Mouse (Mus musculus): ENCODE measurements around the gene Ahctf1.
"Not testable (repeated sequence)": the region's sequence is repeated elsewhere in the genome, so short reads cannot be mapped to it uniquely, and the experiment has no call there.

Gene Ahctf1

DNA sequence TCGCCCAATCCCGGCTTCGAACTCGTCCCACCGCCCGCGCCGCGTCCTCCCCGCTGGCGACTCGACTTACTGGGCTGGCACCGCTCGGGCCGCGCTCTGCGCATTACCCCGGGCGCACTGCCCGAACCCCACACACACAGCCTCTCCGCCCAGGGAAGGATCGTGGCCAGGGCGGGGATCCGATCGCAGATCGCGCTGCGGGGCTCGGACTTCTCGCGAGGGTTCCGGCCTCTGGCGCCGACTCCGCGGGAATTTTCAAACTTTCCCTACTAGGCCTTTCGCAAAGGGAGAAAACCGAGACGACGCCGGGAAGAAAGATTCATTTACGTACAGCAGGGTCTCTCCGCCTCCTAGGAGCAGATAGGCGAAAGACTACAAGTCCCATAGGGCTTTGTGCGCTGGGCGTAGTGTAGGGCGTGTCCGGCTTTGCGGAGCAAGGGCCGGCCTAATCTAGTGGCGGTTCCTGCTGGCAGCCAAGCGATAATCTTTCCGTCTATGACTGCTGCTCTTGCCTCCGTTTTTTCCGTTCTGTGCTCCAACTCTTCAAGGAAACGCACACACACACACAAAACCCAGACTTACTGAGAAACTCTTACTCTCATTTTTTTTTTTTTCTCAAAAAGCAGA, at the start of gene Ahctf1:
Gene Ahctf1 (minus strand): TSS at position 168 of the 627 bp plus-strand sequence.
- DNase-seq (ENCODE audit: low spot score in 2 of 2) = peak; percentile 94 to 97

DNA sequence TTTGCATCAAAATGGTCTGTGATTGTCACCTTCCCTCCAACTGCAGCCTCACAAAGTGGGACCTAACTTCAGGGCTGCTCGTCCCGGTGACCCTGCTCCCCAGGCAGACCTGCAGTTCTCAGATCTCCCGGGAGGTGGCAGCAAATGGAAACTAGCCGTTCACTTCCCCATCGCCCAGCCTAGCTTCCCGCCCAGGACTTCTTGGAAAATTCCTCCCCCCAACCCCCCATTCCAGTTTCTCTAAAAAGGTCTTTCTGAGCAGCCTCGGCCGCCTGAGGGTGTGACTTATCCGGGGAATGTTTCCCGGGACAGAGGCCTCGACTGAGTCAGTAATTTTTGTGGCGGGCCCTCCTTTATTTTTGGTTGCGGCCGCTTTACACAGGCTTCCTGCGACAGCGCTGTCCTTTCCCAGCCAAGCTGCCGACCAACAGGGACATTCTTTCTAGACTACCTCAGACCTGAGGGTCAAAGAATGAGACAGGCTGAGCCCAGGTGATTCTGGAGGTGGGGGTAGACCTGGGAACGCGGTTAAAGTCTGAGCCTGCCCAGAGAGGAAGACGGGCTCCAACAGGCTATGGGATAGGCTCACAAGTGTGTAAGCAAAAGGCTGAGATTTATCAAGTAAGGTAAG, 44.4 kb upstream of the Ahctf1 start:
- DNase-seq (ENCODE audit: low spot score in 2 of 2) = peak; percentile 89

- no peak for DNase-seq (ENCODE audit: low spot score in 2 of 2)
These were observed 43.7 kb upstream of the Ahctf1 start for GRCm38 (mm10) chr1:179847173-179847572.

- no peak for DNase-seq (ENCODE audit: low spot score in 2 of 2)
These were observed 42.5 kb upstream of the Ahctf1 start for GRCm38 (mm10) chr1:179845832-179846499.

- peak in 1 of 2 experiments; percentile 52 for DNase-seq (ENCODE audit: low spot score in 2 of 2)
These were observed 41.4 kb upstream of the Ahctf1 start for GRCm38 (mm10) chr1:179844894-179845293.

DNA sequence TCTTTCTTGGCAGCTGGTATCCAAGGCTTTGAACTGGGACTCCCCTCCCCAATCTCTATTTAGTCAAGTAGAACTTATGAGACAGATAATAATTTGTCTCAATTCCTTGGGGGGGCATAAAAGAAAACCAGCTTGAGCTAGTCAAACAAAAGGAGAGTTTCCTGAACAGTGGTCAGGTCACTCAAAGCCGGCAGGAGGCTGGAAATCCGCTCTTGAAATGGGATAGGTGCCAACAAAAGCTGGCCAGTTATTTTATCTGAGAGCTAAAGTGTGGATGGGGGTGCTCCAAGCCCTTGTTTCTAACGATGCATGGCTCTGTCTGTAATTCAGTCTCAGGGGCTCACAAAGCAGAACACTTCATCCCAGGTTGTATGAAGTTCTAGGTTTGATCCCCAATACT, 40.5 kb upstream of the Ahctf1 start:
- DNase-seq (ENCODE audit: low spot score in 2 of 2) = no peak

DNA sequence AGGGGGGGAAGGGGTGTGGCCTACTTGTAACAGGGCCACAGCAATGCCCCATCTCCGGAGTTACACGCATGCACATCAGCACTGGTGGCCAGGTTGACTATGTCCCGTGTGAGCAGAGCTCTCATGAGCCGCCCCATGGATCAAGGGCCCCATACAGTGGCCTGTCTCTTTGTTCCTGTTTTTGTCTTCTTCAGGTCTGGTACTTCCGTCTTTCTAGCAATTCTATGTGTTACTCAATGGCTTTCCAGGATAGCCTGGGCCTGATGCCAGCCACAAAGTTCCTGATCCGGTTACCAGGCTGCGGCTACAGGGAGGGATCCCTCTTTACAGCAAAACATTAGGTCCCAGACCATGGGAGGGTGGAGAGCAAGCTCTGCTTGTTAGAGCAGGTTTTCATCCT, 39.1 kb upstream of the Ahctf1 start:
- no peak for DNase-seq (ENCODE audit: low spot score in 2 of 2)

DNA sequence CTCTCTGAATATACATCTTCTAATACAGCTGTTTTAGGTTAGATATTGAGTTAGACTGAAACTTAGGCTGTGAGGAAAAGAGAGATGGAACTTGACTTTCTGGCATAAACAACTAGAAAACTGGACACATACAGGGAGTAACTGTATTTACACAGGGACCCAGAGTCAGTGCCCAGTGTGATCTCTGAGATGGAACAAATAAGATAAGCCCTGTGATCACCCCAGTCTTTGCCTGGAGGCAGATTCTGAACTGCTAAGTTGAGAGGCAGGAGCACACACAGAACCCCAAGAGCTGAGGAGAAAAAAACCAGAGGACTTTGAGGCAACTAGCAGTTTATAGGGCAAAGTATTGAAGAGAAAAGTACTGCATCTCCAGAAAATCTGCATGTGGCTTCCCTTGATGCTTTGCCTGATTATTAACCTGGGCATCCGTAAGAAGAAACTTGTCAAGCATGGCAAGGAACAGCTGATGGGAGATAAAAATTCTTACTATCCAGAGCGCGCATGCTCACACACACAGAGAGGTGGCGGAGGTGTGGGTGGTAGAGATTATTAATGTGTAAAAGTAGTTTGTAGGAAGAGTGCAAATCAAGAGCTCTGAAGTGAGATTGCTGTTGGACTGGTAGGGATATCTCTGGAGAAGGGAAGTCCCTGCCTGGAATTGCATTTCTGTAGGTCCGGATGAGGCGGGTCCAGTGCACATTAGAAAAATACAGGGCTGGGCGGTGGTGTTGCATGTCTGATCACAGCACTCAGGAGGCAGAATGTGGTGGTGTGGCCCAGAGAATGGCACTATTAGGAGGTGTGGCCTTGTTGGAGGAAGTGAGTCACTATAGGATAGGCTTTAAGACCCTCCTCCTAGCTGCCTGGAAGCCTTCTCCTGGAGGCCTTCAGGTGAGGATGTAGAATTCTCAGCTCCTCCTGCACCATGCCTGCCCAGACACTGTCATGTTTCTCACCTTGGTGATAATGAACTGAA, 33.2 kb upstream of the Ahctf1 start:
- no peak for DNase-seq (ENCODE audit: low spot score in 2 of 2)

DNA sequence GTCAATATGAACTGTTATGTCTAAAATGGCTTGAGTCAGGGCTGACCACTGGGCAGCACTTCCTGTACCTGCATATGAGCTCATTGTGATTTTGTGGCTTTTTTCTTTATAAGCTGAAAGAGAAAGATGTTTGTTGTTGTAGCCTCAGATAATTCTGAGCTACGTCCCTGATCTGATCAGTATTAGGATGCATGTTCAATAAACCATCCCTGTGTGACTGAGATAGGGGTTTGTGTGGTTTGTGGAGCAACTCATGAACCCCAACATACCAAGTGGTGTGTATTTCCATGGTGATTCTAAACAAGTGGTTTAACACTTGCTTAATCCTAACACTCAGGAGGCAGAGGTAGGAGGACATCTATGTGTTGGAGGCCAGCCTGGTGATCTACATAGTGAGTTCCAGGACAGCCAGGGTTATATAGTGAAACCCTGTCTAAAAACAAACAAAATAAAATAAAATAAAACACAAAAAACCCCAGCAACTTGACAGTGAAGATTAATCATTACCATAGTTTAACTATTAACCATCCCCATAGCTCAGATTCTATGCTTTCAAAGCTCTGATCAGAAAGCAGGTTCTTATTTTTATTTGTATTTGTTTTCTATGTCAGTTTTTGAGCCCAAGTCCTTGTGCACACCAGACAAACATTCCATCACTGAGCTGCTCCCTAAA, 32.4 kb upstream of the Ahctf1 start:
- no peak for DNase-seq (ENCODE audit: low spot score in 2 of 2)

DNA sequence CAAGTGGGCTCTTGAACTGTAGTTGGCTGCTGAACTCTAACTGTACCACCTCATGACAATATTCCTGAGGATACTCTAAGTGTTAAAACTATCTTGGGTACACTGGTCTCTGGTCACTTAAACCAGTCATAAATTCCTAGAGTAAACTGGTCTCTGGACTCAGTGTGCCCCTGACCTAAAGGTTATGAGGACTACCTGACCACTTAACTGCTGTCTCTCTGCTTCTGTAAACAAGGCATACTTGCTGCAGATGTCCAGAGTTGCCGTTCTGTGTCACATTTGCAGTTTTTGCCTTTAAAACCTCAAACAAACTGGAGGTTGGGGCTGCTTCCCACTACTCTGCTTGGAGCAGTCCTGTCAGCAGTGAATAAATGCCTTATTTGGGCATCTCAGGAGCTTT, 30.1 kb upstream of the Ahctf1 start:
- no peak for DNase-seq (ENCODE audit: low spot score in 2 of 2)

GRCm38 (mm10) chr1:179832710-179833240, 29.3 kb upstream of the Ahctf1 start:
- no peak for DNase-seq (ENCODE audit: low spot score in 2 of 2)

DNA sequence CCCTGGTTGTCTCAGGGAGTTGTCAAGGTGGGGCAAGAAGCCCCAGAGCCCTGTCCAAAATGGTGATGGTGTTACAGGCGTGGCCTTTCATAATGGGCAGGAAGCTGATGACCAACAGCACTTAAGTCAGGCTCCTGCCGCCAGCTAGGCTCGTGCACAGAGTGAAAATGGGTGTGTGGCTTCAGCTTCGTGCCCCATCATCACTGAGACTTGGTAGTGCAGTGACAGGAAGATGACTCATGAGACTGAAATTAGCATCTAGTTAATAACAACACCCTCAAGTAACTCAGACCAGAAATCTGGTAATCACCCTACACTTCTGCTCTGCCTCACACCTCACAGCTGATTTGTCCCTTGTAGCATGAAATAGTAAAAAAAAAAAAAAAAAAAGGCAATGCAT, 25.4 kb upstream of the Ahctf1 start:
- DNase-seq (ENCODE audit: low spot score in 2 of 2) = no peak

GRCm38 (mm10) chr1:179828051-179828450, 24.6 kb upstream of the Ahctf1 start:
- DNase-seq (ENCODE audit: low spot score in 2 of 2) = no peak

DNA sequence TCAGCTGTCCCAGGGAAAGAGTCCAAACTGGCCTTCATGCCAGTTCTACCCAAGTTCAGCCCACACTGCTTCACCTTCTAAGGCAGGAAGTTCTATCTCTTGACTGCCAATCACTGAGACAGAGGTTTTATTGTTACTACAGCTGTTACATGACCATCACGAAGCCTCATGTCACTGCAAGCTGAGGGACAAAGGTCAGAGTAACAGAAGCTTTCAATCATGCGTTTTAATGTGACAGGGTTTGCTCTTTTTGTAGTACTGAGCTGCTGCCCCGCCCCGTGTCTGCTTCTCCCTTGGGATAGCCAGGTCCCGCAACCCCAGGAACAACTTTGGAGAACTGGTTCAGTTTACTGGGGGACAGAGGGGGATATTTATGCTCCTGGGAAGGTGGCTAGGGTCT, 21.1 kb upstream of the Ahctf1 start:
- DNase-seq (ENCODE audit: low spot score in 2 of 2) = no peak

GRCm38 (mm10) chr1:179818490-179819278, 15.2 kb upstream of the Ahctf1 start:
- not testable (repeated sequence) for DNase-seq (ENCODE audit: low spot score in 2 of 2)

- DNase-seq (ENCODE audit: low spot score in 2 of 2) = no peak
These were observed 11.1 kb upstream of the Ahctf1 start for GRCm38 (mm10) chr1:179814616-179815015.

- DNase-seq (ENCODE audit: low spot score in 2 of 2) = no peak
These were observed 9.9 kb upstream of the Ahctf1 start for GRCm38 (mm10) chr1:179813385-179813784.

GRCm38 (mm10) chr1:179808300-179808699, 4.8 kb upstream of the Ahctf1 start:
- DNase-seq (ENCODE audit: low spot score in 2 of 2) = no peak

DNA sequence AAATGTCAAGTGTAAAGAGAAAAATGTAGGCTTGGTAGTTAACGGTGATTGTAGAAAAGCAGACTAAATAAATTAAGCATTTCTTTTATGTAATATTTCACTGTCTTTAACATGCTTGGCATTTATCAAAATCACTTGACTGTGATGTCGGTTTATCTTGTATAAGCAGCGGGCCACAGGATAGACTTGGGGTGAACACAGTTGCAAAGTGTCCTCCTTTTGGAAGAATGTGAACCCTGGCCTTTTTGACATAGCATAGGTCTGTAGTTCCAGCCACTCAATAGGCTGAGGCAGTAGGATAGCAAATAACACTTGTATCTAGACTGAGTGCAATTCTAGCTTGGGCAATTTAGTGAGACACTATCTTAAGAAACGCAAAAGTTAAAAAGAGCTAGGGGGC, 4.0 kb upstream of the Ahctf1 start:
- DNase-seq (ENCODE audit: low spot score in 2 of 2) = no peak

DNA sequence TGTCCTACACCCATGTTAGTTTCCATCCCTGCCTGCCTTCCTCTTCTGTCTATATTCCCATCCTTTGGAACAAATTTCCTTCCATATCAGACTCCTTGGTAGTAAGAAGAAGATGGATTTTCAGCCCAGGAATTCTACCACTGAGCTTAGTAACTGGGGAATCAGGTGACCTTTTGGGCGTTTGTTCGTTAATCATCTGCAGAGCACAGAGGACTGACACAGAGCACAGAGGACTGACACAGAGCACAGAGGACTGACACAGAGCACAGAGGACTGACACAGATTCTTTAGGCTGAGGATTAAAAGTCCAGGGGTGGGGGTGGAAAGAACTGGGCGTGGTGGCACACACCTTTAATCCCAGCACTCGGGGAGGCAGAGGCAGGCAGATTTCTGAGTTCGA, 2.3 kb upstream of the Ahctf1 start:
- no peak for DNase-seq (ENCODE audit: low spot score in 2 of 2)

Measured in cerebellum, postnatal 4 days (tissue).